Mouse (Mus musculus) brain, embryonic 14.5 days (tissue): ENCODE results near the gene Hadha.

Experiments used
- CTCF ChIP-seq: fragments of 200-500 bp; IDR thresholded peaks from 2 replicates; pipeline ENCODE4 v1.5.1; 2012; ENCODE audit warnings: inconsistent platforms, mild to moderate bottlenecking, moderate library complexity, borderline replicate concordance; ENCODE audit not compliant: insufficient read depth, insufficient read length; ENCODE audit errors: extremely low read depth
- POLR2A ChIP-seq: fragments of 200-500 bp; IDR thresholded peaks from 2 replicates; pipeline ENCODE4 v1.6.1; 2012; ENCODE audit warnings: mild to moderate bottlenecking, inconsistent platforms, borderline replicate concordance; ENCODE audit not compliant: poor library complexity, insufficient read depth, insufficient read length, severe bottlenecking; ENCODE audit errors: extremely low read depth

- TF ChIP-seq CTCF: no peak
- no peak for TF ChIP-seq POLR2A
Observed at GRCm38 (mm10) chr5:30107186-30107585, 47.8 kb downstream of the Hadha start.
